31 mouse cellular contexts compared by ENCODE assay signal in genomic region chr3:94609621-94610020, GRCm38 (mm10). TPM values are rescaled to one million over a fixed set of nuclear protein-coding genes. Genes with fewer than 3 reads are reported as not detected.
"Had no signal": no experiment of that assay in that cellular context is flagged by ENCODE, and none has a peak within 500 bp of the region (broad histone marks: within the 10 kb centered on the region; RNA-seq: fewer than 3 reads in every experiment).

No protein-coding gene starts in this region.

- H3K4me1 ChIP-seq: lung, embryonic 15.5 days had no signal

- H3K27ac ChIP-seq: layer of hippocampus, adult 2 months; limb, embryonic 10.5 days; limb, embryonic 13.5 days; liver, embryonic 12.5 days; liver, embryonic 15.5 days; lung, embryonic 15.5 days had no signal

- H3K36me3 ChIP-seq: limb, embryonic 10.5 days; limb, embryonic 13.5 days; lung, embryonic 15.5 days had no signal

- H3K4me3 ChIP-seq: layer of hippocampus, adult 2 months; limb, embryonic 10.5 days; limb, embryonic 13.5 days; liver, embryonic 12.5 days; liver, embryonic 15.5 days; lung, embryonic 15.5 days had no signal

- ATAC-seq: liver, embryonic 12.5 days had no signal

- DNase-seq: kidney, adult 9 months; kidney, postnatal 25 days; layer of hippocampus, adult 9-11 months; liver; lung, adult 18-20 months; lung, postnatal 10 days; lung, postnatal 4 days; midbrain, embryonic 14.5 days; thymus, adult 18-20 months; thymus, postnatal 36 days had no signal

RNA-seq across cellular contexts. Expression of gene Gm10972, which starts 33.3 kb away (rescaled TPM):
- total RNA-seq: layer of hippocampus, adult 2 months; layer of hippocampus, postnatal 25 days; left cerebral cortex, adult 18-20 months; left cerebral cortex, postnatal 25 days; megakaryocyte-erythroid progenitor cell, adult 5-6 weeks; midbrain, postnatal 0 days had no signal
- polyA plus RNA-seq: kidney, embryonic 16.5 days; large intestine, adult 2 months; limb, embryonic 10.5 days; limb, embryonic 13.5 days; liver, embryonic 12.5 days; liver, embryonic 15.5 days; lung, embryonic 15.5 days; midbrain, embryonic 11.5 days; midbrain, embryonic 14.5 days; midbrain, postnatal 0 days; neural tube, embryonic 11.5 days; neural tube, embryonic 14.5 days; small intestine, adult 2 months; spleen, adult 2 months; stomach, embryonic 16.5 days; testis, adult 2 months; urinary bladder, adult 2 months had no signal
